Mouse (Mus musculus): ENCODE measurements around the gene Ptpro.

- TF ChIP-seq CTCF (IDR thresholded peaks at IDR 0.05; ENCODE audit: borderline replicate concordance, insufficient read depth, low read length) (no peak), POLR2A (IDR thresholded peaks at IDR 0.05; ENCODE audit: low read depth, low read length) (no peak)
These were observed 205.1 kb downstream of the Ptpro start for GRCm38 (mm10) chr6:137457210-137457609.

Measured in embryonic fibroblast, embryonic 13.5 days (primary cell).